ENCODE assay signal across 9 mouse cellular contexts in the genomic region with DNA sequence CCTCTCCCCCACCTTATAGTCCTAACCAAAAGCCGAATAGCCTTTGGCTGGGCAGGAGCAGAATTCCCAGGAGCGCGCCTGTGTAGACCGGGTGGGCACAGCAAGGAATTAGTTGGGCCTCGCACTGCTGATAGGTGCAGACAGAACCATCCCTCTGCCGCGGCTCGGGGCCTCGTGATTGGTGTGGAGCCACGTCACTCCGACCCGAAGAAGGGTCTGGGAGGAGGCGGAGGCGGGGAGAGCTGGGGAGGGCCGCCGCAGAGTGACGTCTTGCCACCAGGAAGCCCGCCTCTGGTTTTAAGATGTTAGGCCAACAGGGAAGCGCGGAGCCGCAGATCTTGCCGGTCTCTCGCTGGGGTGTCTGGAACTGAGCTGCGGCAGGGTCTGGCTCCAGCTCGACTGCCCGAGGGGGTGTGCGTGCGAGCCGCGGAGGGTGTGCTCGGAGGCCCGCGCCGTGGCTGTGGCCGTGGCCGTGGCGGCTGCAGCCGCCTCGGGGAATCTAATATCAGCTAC. TPM values are rescaled to one million over a fixed set of nuclear protein-coding genes. Genes with fewer than 3 reads are reported as not detected.
DNase-seq lines count a peak whose midpoint lies in the region; ATAC-seq and TF ChIP-seq lines count a peak whose summit lies in the region.
"Had no signal": no experiment of that assay in that cellular context is flagged by ENCODE, and none has a peak within 500 bp of the region (broad histone marks: within the 10 kb centered on the region; RNA-seq: fewer than 3 reads in every experiment).

No protein-coding gene starts in this region.

- H3K9ac ChIP-seq in intestine, embryonic 16.5 days (ENCODE audit: low read depth, low read length): peak overlapping the region; percentile 80
- no peak overlapping the region for H3K9ac ChIP-seq in neural tube, embryonic 15.5 days (replicated peaks)

- peak overlapping the region; percentile 91 for H3K4me2 ChIP-seq in intestine, embryonic 16.5 days (ENCODE audit: low read depth, low read length)
- peak overlapping the region; percentile 64 for H3K4me2 ChIP-seq in neural tube, embryonic 15.5 days

- WGBS in intestine, embryonic 16.5 days: under 1% methylated on average over 39 of the region's 39 CpGs
- under 1% methylated on average over 39 of the region's 39 CpGs for WGBS in lung, adult 2 months
- under 1% methylated on average over 39 of the region's 39 CpGs for WGBS in neural tube, embryonic 15.5 days

- peak overlapping the region; percentile 29 for H3K4me3 ChIP-seq in erythroblast, embryonic 14.5 days (replicated peaks)
- H3K4me3 ChIP-seq in cortical plate, adult 2 months (ENCODE audit: insufficient read depth, low read length): peak overlapping the region; percentile 12; the same call in 1 of the 2 replicates
- H3K4me3 ChIP-seq in intestine, embryonic 16.5 days (ENCODE audit: low read length): peak overlapping the region; percentile 69
- H3K4me3 ChIP-seq in lung, adult 2 months (replicated peaks; ENCODE audit: extremely low read depth, low read depth, low read length): peak overlapping the region; percentile 58
- peak overlapping the region; percentile 40 for H3K4me3 ChIP-seq in neural tube, embryonic 15.5 days (replicated peaks)

- no peaks in the 10 kb centered on the region; the same call in 1 of the 2 replicates for H3K4me1 ChIP-seq in erythroblast, embryonic 14.5 days (ENCODE audit: control insufficient read depth)
- no peaks in the 10 kb centered on the region for H3K4me1 ChIP-seq in cortical plate, adult 2 months (ENCODE audit: control insufficient read depth, insufficient read depth, low read length)
- H3K4me1 ChIP-seq in intestine, embryonic 16.5 days (ENCODE audit: control insufficient read depth, insufficient read depth, low read length): no peaks in the 10 kb centered on the region
- H3K4me1 ChIP-seq in lung, adult 2 months (ENCODE audit: control insufficient read depth, insufficient read depth, low read length): peaks cover 11% of the 10 kb centered on the region
- peaks cover 20% of the 10 kb centered on the region for H3K4me1 ChIP-seq in neural tube, embryonic 15.5 days

- ATAC-seq in erythroblast, adult 5-6 weeks (replicated peaks; ENCODE audit: low FRiP score, poor library complexity, severe bottlenecking): no peak
- peak; percentile 87 for ATAC-seq in granulocyte monocyte progenitor cell, adult 5-6 weeks (replicated peaks; ENCODE audit: poor library complexity, severe bottlenecking)
- ATAC-seq in intestine, embryonic 16.5 days: peak; percentile 94
- peak; percentile 62 for ATAC-seq in neural tube, embryonic 15.5 days (ENCODE audit: low FRiP score)

- H3K36me3 ChIP-seq in erythroblast, embryonic 14.5 days (ENCODE audit: control insufficient read depth): no peaks in the 10 kb centered on the region
- no peaks in the 10 kb centered on the region for H3K36me3 ChIP-seq in intestine, embryonic 16.5 days (ENCODE audit: control insufficient read depth, insufficient read depth, low read length)
- H3K36me3 ChIP-seq in neural tube, embryonic 15.5 days: no peaks in the 10 kb centered on the region

- H3K27ac ChIP-seq in cortical plate, adult 2 months (ENCODE audit: insufficient read depth, low read length): no peak overlapping the region
- H3K27ac ChIP-seq in intestine, embryonic 16.5 days (ENCODE audit: low read length): peak overlapping the region; percentile 89
- no peak overlapping the region for H3K27ac ChIP-seq in neural tube, embryonic 15.5 days (replicated peaks)

- peaks cover 99% of the 10 kb centered on the region for H3K27me3 ChIP-seq in erythroblast, embryonic 14.5 days (ENCODE audit: control insufficient read depth)
- H3K27me3 ChIP-seq in intestine, embryonic 16.5 days (replicated peaks; ENCODE audit: control insufficient read depth, insufficient read depth, low read length): peaks cover 21% of the 10 kb centered on the region; the same call in 1 of the 2 replicates
- peaks cover 86% of the 10 kb centered on the region for H3K27me3 ChIP-seq in neural tube, embryonic 15.5 days (replicated peaks)
- H3K27me3 ChIP-seq: CH12.LX had no signal

- DNase-seq in lung, adult 2 months: peak; percentile 57
- DNase-seq in urinary bladder, postnatal 36 days (ENCODE audit: low spot score in 2 of 2): peak; percentile 87 to 90

- peaks cover 6% of the 10 kb centered on the region; the same call in 1 of the 2 replicates for H3K9me3 ChIP-seq in erythroblast, embryonic 14.5 days (ENCODE audit: control insufficient read depth, low read length)
- no peaks in the 10 kb centered on the region for H3K9me3 ChIP-seq in intestine, embryonic 16.5 days (ENCODE audit: control insufficient read depth, low read length)
- H3K9me3 ChIP-seq in neural tube, embryonic 15.5 days (replicated peaks): no peaks in the 10 kb centered on the region

- TF ChIP-seq POLR2A in cortical plate, adult 2 months (IDR thresholded peaks at IDR 0.05; ENCODE audit: extremely low read depth, insufficient read depth, low read length): no peak
- no peak for TF ChIP-seq POLR2A in lung, adult 2 months (IDR thresholded peaks at IDR 0.05; ENCODE audit: borderline replicate concordance, extremely low read depth, low read depth, low read length)

- no peak for TF ChIP-seq CTCF in cortical plate, adult 2 months (IDR thresholded peaks at IDR 0.05; ENCODE audit: extremely low read depth, insufficient read depth, low read length)
- TF ChIP-seq CTCF in lung, adult 2 months (IDR thresholded peaks at IDR 0.05; ENCODE audit: insufficient read depth, low read length): no peak

RNA-seq across cellular contexts. Expression of gene Pitx2, which starts 14.0 kb away (rescaled TPM):
- polyA plus RNA-seq in erythroblast, embryonic 14.5 days (2012): not detected in 2 replicates
- total RNA-seq in erythroblast, adult 5-6 weeks (2015; ENCODE audit: low replicate concordance): not detected in 2 replicates
- not detected in 2 replicates for total RNA-seq in erythroblast, adult 5-6 weeks (2017; ENCODE audit: low replicate concordance)
- not detected in 2 replicates for polyA plus RNA-seq in cortical plate, adult 2 months (2012; rRNA removed)
- total RNA-seq in granulocyte monocyte progenitor cell, adult 5-6 weeks (2014; fragmentation: Nextera tagmentation): not detected in 2 replicates
- total RNA-seq in granulocyte monocyte progenitor cell, adult 5-6 weeks (2017): not detected in 2 replicates
- 28.1 and 29.0 TPM in 2 replicates for polyA plus RNA-seq in intestine, embryonic 16.5 days (2015; fragmentation: Nextera tagmentation; extraction: Ambion mirVana)
- 0.96 and 2.1 TPM in 2 replicates for polyA plus RNA-seq in lung, adult 2 months (2012; rRNA removed)
- 5.1 and 5.2 TPM in 2 replicates for polyA plus RNA-seq in neural tube, embryonic 15.5 days (2015; fragmentation: Nextera tagmentation; extraction: Ambion mirVana)
- total RNA-seq: CH12.LX had no signal

Comparison
In these comparisons a context has a peak if more than half of its experiments do, and no peak if none do; other contexts are left out.
1. H3K4me3 ChIP-seq: peak in every context shown above with its lines; median percentile 69 in intestine, embryonic 16.5 days; 58 in lung, adult 2 months; 40 in neural tube, embryonic 15.5 days; 29 in erythroblast, embryonic 14.5 days; 12 in cortical plate, adult 2 months.